Mouse (Mus musculus): Measurements from ENCODE around the gene Olfr1427. TPM values are rescaled to one million over a fixed set of nuclear protein-coding genes. Genes with fewer than 3 reads are reported as not detected.

Gene Olfr1427
- not detected for total RNA-seq (2023)

GRCm38 (mm10) chr19:12103234-12103633 is at the start of gene Olfr1427:
Gene Olfr1427, minus strand, starts transcription at chr19:12103334.

GRCm38 (mm10) chr19:12123103-12123502 is 20.0 kb upstream of the Olfr1427 start, which contains the start of gene Olfr76:
Gene Olfr76, minus strand, starts transcription at chr19:12123203.

GRCm38 (mm10) chr19:12115797-12116196 is 12.7 kb upstream of the Olfr1427 start, which contains the start of gene Olfr1428:
Gene Olfr1428, minus strand, starts transcription at chr19:12115897.

GRCm38 (mm10) chr19:12091913-12092312 is 11.2 kb downstream of the Olfr1427 start, which contains the start of gene Olfr1426:
Gene Olfr1426, minus strand, starts transcription at chr19:12092013.

GRCm38 (mm10) chr19:12077631-12078030 is 25.5 kb downstream of the Olfr1427 start, which contains the start of gene Olfr1425:
Gene Olfr1425, minus strand, starts transcription at chr19:12077731.

GRCm38 (mm10) chr19:12062582-12062981 is 40.6 kb downstream of the Olfr1427 start, which contains the start of gene Olfr1424:
Gene Olfr1424, minus strand, starts transcription at chr19:12062682.

Other genes starting within 250 kb of the Olfr1427 start
- gene Olfr1418, start 242.3 kb downstream of the Olfr1427 start, total RNA-seq (2023), result not detected
- not detected for gene Olfr1419, start 228.2 kb downstream of the Olfr1427 start, total RNA-seq (2023)
- not detected for gene Olfr1420, start 216.8 kb downstream of the Olfr1427 start, total RNA-seq (2023)
- 10 to 100 TPM; 45.9 to 47.2 TPM for gene Patl1, start 190.9 kb downstream of the Olfr1427 start, total RNA-seq (2023)
- 10 to 100 TPM; 49.4 to 51.5 TPM for gene Osbp, start 137.4 kb downstream of the Olfr1427 start, total RNA-seq (2023)
- gene Olfr1423, start 62.0 kb downstream of the Olfr1427 start, total RNA-seq (2023), result not detected
- not detected for gene Olfr1424, start 40.7 kb downstream of the Olfr1427 start, total RNA-seq (2023)
- gene Olfr1425, start 25.6 kb downstream of the Olfr1427 start, total RNA-seq (2023), result not detected
- gene Olfr1426, start 11.3 kb downstream of the Olfr1427 start, total RNA-seq (2023), result not detected
- not detected for gene Olfr1428, start 12.6 kb upstream of the Olfr1427 start, total RNA-seq (2023)
- not detected for gene Olfr76, start 19.9 kb upstream of the Olfr1427 start, total RNA-seq (2023)
- not detected for gene Olfr1555-ps1, start 66.8 kb upstream of the Olfr1427 start, total RNA-seq (2023)
- gene Olfr1431, start 97.3 kb upstream of the Olfr1427 start, total RNA-seq (2023), result not detected
- gene Olfr1432, start 129.3 kb upstream of the Olfr1427 start, total RNA-seq (2023), result not detected
- not detected for gene Olfr262, start 138.3 kb upstream of the Olfr1427 start, total RNA-seq (2023)
- not detected for gene Olfr235, start 157.7 kb upstream of the Olfr1427 start, total RNA-seq (2023)
- gene Olfr1434, start 176.5 kb upstream of the Olfr1427 start, total RNA-seq (2023), result not detected
- gene Olfr1436, start 195.8 kb upstream of the Olfr1427 start, total RNA-seq (2023), result not detected
- not detected for gene Olfr1437, start 221.8 kb upstream of the Olfr1427 start, total RNA-seq (2023)
- gene Olfr1438-ps1, start 232.6 kb upstream of the Olfr1427 start, total RNA-seq (2023), result not detected